Mouse (Mus musculus) C2C12 (cell line): ENCODE results near the gene Adamts17.

Experiments
- CEBPB ChIP-seq: IDR thresholded peaks from one replicate; pipeline ENCODE4 v1.6.1; 2011; ENCODE audit warnings: low read depth, mild to moderate bottlenecking, control low read depth, moderate library complexity
- CTCF ChIP-seq: IDR thresholded peaks from one replicate; pipeline ENCODE4 v1.5.1; 2011; ENCODE audit not compliant: control insufficient read depth, insufficient read depth, insufficient read length
- FOSL1 ChIP-seq: IDR thresholded peaks from one replicate; pipeline ENCODE4 v1.8.0; 2011; ENCODE audit warnings: mild to moderate bottlenecking, low read length; ENCODE audit not compliant: poor library complexity, insufficient read depth, severe bottlenecking
- MAX ChIP-seq: IDR thresholded peaks from one replicate; pipeline ENCODE4 v1.6.1; 2011; ENCODE audit warnings: mild to moderate bottlenecking, control low read depth

DNA sequence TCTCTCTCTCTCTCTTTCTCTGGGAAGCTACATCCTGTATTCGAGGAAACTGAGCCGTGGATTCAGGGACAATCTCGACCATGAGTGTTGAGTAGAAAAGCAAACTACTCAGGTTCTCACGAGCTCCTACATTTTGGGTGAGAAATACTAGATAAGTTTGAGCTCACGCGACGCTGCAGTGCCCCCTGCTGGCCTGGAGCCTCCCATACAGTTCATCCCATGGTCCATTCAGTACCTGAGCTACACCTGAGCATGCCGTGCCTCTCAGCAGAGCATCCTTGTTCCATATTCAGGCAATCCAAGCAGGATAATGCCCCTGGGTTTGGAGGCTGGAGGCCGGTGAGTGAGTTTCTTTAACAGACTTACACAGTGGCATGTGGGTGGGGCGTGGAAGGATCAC, 359.9 kb downstream of the Adamts17 start:
- TF ChIP-seq FOSL1 (no peak), CTCF (peak; percentile 64), MAX (no peak), CEBPB (no peak)
